Mouse (Mus musculus) small intestine, adult 2 months (tissue): ENCODE measurements around the gene Cfl1. TPM values are rescaled to one million over a fixed set of nuclear protein-coding genes. Genes with fewer than 3 reads are reported as not detected.

Experiments used
- H3K27ac ChIP-seq: fragments of 200-500 bp; 2 replicates; pipeline ENCODE4 v1.5.1; 2012; ENCODE audit warnings: low read depth, low read length, control low read depth, inconsistent platforms; ENCODE audit not compliant: insufficient read depth
- H3K27me3 ChIP-seq: fragments of 200-500 bp; 2 replicates; pipeline ENCODE4 v1.6.1; 2012; ENCODE audit warnings: mild to moderate bottlenecking, moderate library complexity, low read length, inconsistent platforms; ENCODE audit not compliant: control insufficient read depth, insufficient read depth
- H3K36me3 ChIP-seq: fragments of 200-500 bp; 2 replicates; pipeline ENCODE4 v1.6.1; 2012; ENCODE audit warnings: mild to moderate bottlenecking, low read length, control low read depth, inconsistent platforms; ENCODE audit not compliant: control insufficient read depth, insufficient read depth
- H3K4me1 ChIP-seq: fragments of 200-500 bp; 2 replicates; pipeline ENCODE4 v1.6.1; 2012; ENCODE audit warnings: low read length, inconsistent platforms, mixed read lengths; ENCODE audit not compliant: control insufficient read depth, insufficient read depth, insufficient read length
- H3K4me3 ChIP-seq: fragments of 200-500 bp; 2 replicates; pipeline ENCODE4 v1.5.1; 2012; ENCODE audit warnings: low read depth, mild to moderate bottlenecking, control low read depth, inconsistent platforms, low read length, moderate library complexity
- CTCF ChIP-seq: fragments of 200-500 bp; IDR thresholded peaks from 2 replicates; pipeline ENCODE4 v1.5.1; 2012; ENCODE audit warnings: low read depth, mild to moderate bottlenecking, control low read depth, inconsistent platforms, low read length, moderate library complexity, mixed read lengths; ENCODE audit not compliant: insufficient replicate concordance, insufficient read length; ENCODE audit errors: extremely low read depth
- POLR2A ChIP-seq: fragments of 200-500 bp; IDR thresholded peaks from 2 replicates; pipeline ENCODE4 v1.6.1; 2012; ENCODE audit warnings: low read depth, mild to moderate bottlenecking, control low read depth, inconsistent platforms, low read length, moderate library complexity
- WGBS: fragments of 180-500 bp; shearing (Covaris S2); methylation state at CpG from one replicate; pipeline ENCODE4 v1.1.7; 2018; 5-methylcytosine and 5-hydroxymethylcytosine counted together
- polyA plus RNA-seq: library from polyadenylated mRNA; depleted of rRNA; stranded (reverse); fragments of >200 nt; gene quantifications from 2 replicates; pipeline ENCODE4 v1.2.3, GENCODE M21; 2012

The Cfl1 gene
- polyA plus RNA-seq, 1 experiment, result 703 TPM

GRCm38 (mm10) chr19:5457746-5458442 lies 32.4 kb upstream of the Cfl1 start, which contains the start of gene Ccdc85b:
TSS of gene Ccdc85b (minus strand) at chr19:5457894.
- WGBS, result 12% methylated on average over 14 of the region's 14 CpGs
- H3K27me3 ChIP-seq, result no peaks in the 10 kb centered on the region
- H3K4me3 ChIP-seq, result peak within 1 kb of the TSS; percentile 86
- TF ChIP-seq POLR2A (no peak), CTCF (no peak)
- H3K27ac ChIP-seq, result peak within 1 kb of the TSS; percentile 76
- peaks cover 5% of the 10 kb centered on the region for H3K36me3 ChIP-seq
- peaks cover 12% of the 10 kb centered on the region for H3K4me1 ChIP-seq

GRCm38 (mm10) chr19:5459019-5459418 lies 31.2 kb upstream of the Cfl1 start:
- H3K27ac ChIP-seq, result no peak overlapping the region
- WGBS, result 53% methylated on average over 7 of the region's 7 CpGs

GRCm38 (mm10) chr19:5459896-5460295 lies 30.4 kb upstream of the Cfl1 start:
- Histone ChIP-seq H3K4me3 (no peak overlapping the region), H3K4me1 (peaks cover 12% of the 10 kb centered on the region), H3K27me3 (no peaks in the 10 kb centered on the region), H3K27ac (no peak overlapping the region), H3K36me3 (peaks cover 23% of the 10 kb centered on the region)
- no peak for TF ChIP-seq POLR2A
- no peak for TF ChIP-seq CTCF
- WGBS, result 25% methylated on average over 3 of the region's 3 CpGs

More at GRCm38 (mm10) chr19:5459019-5459418, 31.2 kb upstream of the Cfl1 start:
- no peak overlapping the region for H3K4me3 ChIP-seq
- H3K36me3 ChIP-seq, result peaks cover 15% of the 10 kb centered on the region
- TF ChIP-seq POLR2A (no peak), CTCF (no peak)
- no peaks in the 10 kb centered on the region for H3K27me3 ChIP-seq
- peaks cover 12% of the 10 kb centered on the region for H3K4me1 ChIP-seq

GRCm38 (mm10) chr19:5460465-5460911 lies 29.8 kb upstream of the Cfl1 start, which contains the start of gene Fibp:
TSS of gene Fibp (plus strand) at chr19:5460615.
- under 1% methylated on average over 32 of the region's 32 CpGs for whole genome bisulfite sequencing
- TF ChIP-seq CTCF, result no peak
- peak; percentile 79; the same call in 1 of the 2 replicates for TF ChIP-seq POLR2A
- Histone ChIP-seq H3K4me3 (peak within 1 kb of the TSS; percentile 73), H3K4me1 (peaks cover 12% of the 10 kb centered on the region), H3K36me3 (peaks cover 29% of the 10 kb centered on the region), H3K27me3 (no peaks in the 10 kb centered on the region), H3K27ac (peak within 1 kb of the TSS; percentile 44)

GRCm38 (mm10) chr19:5461411-5461810 lies 28.8 kb upstream of the Cfl1 start:
- TF ChIP-seq CTCF (no peak), POLR2A (no peak)
- WGBS, result 86% methylated on average over 6 of the region's 6 CpGs
- peaks cover 5% of the 10 kb centered on the region for H3K4me1 ChIP-seq
- no peak overlapping the region for H3K4me3 ChIP-seq
- H3K27me3 ChIP-seq, result no peaks in the 10 kb centered on the region
- no peak overlapping the region for H3K27ac ChIP-seq
- peaks cover 37% of the 10 kb centered on the region for H3K36me3 ChIP-seq

GRCm38 (mm10) chr19:5463212-5463611 lies 27.0 kb upstream of the Cfl1 start:
- Histone ChIP-seq H3K4me3 (no peak overlapping the region), H3K4me1 (peaks cover 2% of the 10 kb centered on the region; the same call in 1 of the 2 replicates), H3K27ac (no peak overlapping the region), H3K36me3 (peaks cover 47% of the 10 kb centered on the region), H3K27me3 (no peaks in the 10 kb centered on the region)
- TF ChIP-seq POLR2A, result no peak
- TF ChIP-seq CTCF, result no peak
- 91% methylated on average over 9 of the region's 9 CpGs for WGBS

- H3K27ac ChIP-seq, result no peak overlapping the region
- TF ChIP-seq CTCF (peak; percentile 80; the same call in 1 of the 2 replicates), POLR2A (no peak)
Measured at GRCm38 (mm10) chr19:5463791-5464562, 26.3 kb upstream of the Cfl1 start.

More at GRCm38 (mm10) chr19:5463791-5464562, 26.3 kb upstream of the Cfl1 start:
- 66% methylated on average over 15 of the region's 15 CpGs for WGBS
- no peaks in the 10 kb centered on the region for H3K27me3 ChIP-seq
- H3K4me3 ChIP-seq, result no peak overlapping the region
- H3K36me3 ChIP-seq, result peaks cover 47% of the 10 kb centered on the region
- peaks cover 2% of the 10 kb centered on the region; the same call in 1 of the 2 replicates for H3K4me1 ChIP-seq
